Mouse (Mus musculus): ENCODE data around the gene Arl5c. TPM values are rescaled to one million over a fixed set of nuclear protein-coding genes. Genes with fewer than 3 reads are reported as not detected.

The Arl5c gene
- 100 to 1,000 TPM in 1 of 2 experiments, 10 to 100 TPM in 1; 79.5 to 139 TPM for polyA plus RNA-seq (2017; shearing (Covaris generic))

GRCm38 (mm10) chr11:97995564-97996288, at the start of gene Arl5c:
Arl5c (minus strand) TSS chr11:97996181.

GRCm38 (mm10) chr11:98026570-98027296, 30.8 kb upstream of the Arl5c start, which contains the start of gene Rpl19:
Rpl19 (plus strand) TSS chr11:98026710.

GRCm38 (mm10) chr11:98022555-98023371, 26.8 kb upstream of the Arl5c start, which contains the start of gene Cacnb1:
Cacnb1 (minus strand) TSS chr11:98023034.

GRCm38 (mm10) chr11:97985727-97986677, 10.0 kb downstream of the Arl5c start, which contains the start of gene Plxdc1:
Plxdc1 (minus strand) TSS chr11:97986444.

Other genes starting within 250 kb of the Arl5c start
- 10 to 100 TPM; 16.0 to 24.9 TPM for gene Cwc25, start 229.6 kb downstream of the Arl5c start, polyA plus RNA-seq (2017; shearing (Covaris generic))
- not detected for gene 1700001P01Rik, start 220.3 kb downstream of the Arl5c start, polyA plus RNA-seq (2017; shearing (Covaris generic))
- gene Rpl23, start 213.7 kb downstream of the Arl5c start, polyA plus RNA-seq (2017; shearing (Covaris generic)) = 100 to 1,000 TPM; 356 to 584 TPM
- 100 to 1,000 TPM; 135 to 219 TPM for gene Lasp1, start 197.2 kb downstream of the Arl5c start, polyA plus RNA-seq (2017; shearing (Covaris generic))
- gene B230217C12Rik, start 155.4 kb downstream of the Arl5c start, polyA plus RNA-seq (2017; shearing (Covaris generic)) = 1 to 10 TPM; 1.4 TPM
- gene Fbxo47, start 112.0 kb downstream of the Arl5c start, polyA plus RNA-seq (2017; shearing (Covaris generic)) = under 1 TPM; 0.61 to 0.85 TPM
- gene Plxdc1, start 9.7 kb downstream of the Arl5c start, polyA plus RNA-seq (2017; shearing (Covaris generic)) = 10 to 100 TPM in 1 of 2 experiments, 1 to 10 TPM in 1; 3.7 to 17.8 TPM
- gene Cacnb1, start 26.9 kb upstream of the Arl5c start, polyA plus RNA-seq (2017; shearing (Covaris generic)) = 10 to 100 TPM in 1 of 2 experiments, 1 to 10 TPM in 1; 9.8 to 19.5 TPM
- gene Rpl19, start 30.5 kb upstream of the Arl5c start, polyA plus RNA-seq (2017; shearing (Covaris generic)) = 1,000 to 10,000 TPM; 1,409 to 2,156 TPM
- gene Stac2, start 57.3 kb upstream of the Arl5c start, polyA plus RNA-seq (2017; shearing (Covaris generic)) = under 1 TPM; 0.10 to 0.18 TPM
- gene Fbxl20, start 154.2 kb upstream of the Arl5c start, polyA plus RNA-seq (2017; shearing (Covaris generic)) = 10 to 100 TPM; 30.8 to 41.5 TPM
- gene Med1, start 197.1 kb upstream of the Arl5c start, polyA plus RNA-seq (2017; shearing (Covaris generic)) = 10 to 100 TPM; 31.7 to 44.3 TPM
- 10 to 100 TPM; 16.4 to 18.7 TPM for gene Cdk12, start 206.9 kb upstream of the Arl5c start, polyA plus RNA-seq (2017; shearing (Covaris generic))

Data from activated CD4-positive, CD25-positive, alpha-beta regulatory T cell (primary cell).